Mouse (Mus musculus): ENCODE data around the gene Rps27rt. TPM values are rescaled to one million over a fixed set of nuclear protein-coding genes. Genes with fewer than 3 reads are reported as not detected.

The Rps27rt gene
- 161 to 212 TPM (median 163 TPM) in 4 replicates for total RNA-seq (2023)

DNA sequence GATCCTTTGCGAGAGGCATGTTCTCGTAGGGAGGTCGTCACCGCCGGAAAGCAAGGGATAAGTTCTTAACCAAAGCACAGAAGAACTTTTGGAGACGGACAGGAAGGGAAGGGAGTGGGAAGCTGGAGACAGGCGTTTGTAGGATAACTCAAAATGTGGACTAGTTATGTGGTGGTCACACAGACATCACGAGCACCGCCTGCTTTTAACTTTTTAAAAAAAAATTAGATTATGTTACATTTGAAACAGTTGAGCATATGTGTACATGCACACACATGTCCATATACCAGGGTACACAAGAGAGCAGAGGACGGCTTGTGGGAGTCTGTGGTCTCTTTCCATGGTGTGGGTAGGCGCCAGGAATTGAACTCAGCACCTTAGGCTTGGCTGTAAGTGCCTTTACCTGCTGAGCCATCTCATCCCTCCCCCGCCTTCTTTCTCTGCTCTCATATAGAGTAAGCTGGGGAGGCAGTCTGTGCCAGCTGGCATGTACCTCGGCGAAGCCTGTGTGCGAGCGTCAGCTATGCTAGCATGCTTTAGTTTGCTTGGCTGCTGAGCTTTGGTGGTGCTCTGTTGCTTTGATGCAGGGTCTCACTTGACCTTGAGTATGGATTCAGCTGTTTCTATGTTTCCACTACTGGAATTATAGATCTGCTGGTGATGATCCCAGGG, at the start of gene Rps27rt:
Gene Rps27rt, minus strand, starts transcription at position 51 of the 672 bp plus-strand sequence.

DNA sequence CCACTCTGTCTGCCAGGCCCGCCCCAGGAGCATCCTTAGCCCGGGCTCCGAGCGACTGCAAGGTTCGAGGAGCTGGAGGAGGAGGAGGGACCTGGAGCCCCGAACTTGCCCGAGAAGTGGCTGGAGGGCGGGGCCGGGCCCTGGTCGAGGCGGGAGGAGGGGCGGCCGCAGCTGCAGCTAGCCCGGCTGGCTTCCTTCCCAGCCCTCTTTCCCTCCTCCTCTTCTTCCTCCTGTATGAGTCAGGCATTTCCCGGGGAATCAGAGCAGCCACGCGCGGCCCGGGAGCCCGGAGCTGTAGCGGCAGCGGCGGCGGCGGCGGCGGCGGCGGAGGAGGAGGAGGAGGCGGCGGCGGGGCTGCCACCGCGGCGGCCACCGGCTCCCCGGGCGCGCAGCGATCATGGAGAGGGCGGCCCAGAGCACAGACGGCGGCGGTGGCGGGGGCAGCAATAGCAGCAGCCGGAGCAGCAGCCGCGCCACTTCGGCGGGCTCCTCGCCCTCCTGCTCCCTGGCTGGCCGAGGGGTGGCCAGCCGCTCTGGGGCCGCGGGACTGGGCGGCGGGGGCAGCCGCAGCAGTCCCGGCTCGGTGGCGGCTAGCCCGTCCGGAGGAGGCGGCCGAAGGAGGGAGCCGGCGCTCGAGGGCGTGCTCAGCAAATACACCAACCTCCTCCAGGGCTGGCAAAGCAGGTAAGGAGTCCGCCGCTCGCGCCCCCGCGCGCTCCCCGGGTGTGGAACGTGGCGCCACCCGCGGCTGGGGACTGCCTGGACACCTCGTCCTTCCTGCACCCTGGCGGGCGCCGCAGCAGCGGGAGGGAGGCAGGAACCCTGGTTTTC, 4.0 kb downstream of the Rps27rt start, which contains the start of gene Osbpl10:
Gene Osbpl10, plus strand, starts transcription at position 289 of the 831 bp plus-strand sequence.

DNA sequence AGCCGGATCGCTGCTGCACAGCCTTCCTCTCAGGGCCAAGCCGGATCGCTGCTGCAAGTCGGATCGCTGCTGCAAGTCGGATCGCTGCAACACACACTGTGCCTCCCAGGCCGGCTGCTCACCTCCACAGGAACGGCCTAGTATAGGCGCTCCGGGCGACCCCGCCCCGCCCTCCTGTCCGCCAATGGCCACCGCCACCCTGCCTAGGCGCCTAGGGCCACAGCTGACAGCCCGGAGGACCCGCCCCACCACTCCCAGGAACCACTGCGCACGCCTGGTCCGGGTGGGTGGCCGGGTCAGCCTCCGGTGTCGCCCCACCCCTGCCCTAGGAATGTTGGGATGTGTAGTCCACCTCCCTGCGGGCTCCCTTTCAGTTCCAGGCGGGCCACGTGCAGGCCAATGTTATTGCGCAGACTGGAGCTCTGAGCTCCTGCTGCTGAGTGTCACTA, 48.8 kb downstream of the Rps27rt start, which contains the start of gene Gpd1l:
Gene Gpd1l, minus strand, starts transcription at position 265 of the 449 bp plus-strand sequence.

Other genes with a start within 250 kb of the Rps27rt start
- 140 to 150 TPM (median 147 TPM) in 4 replicates for gene Cmtm7, start 200.9 kb downstream of the Rps27rt start, total RNA-seq (2023)
- gene Cmtm8, start 138.6 kb downstream of the Rps27rt start, total RNA-seq (2023), result 0.76 to 2.3 TPM (median 1.2 TPM) in 4 replicates
- gene Gpd1l, start 48.8 kb downstream of the Rps27rt start, total RNA-seq (2023), result 57.5 to 67.6 TPM (median 64.0 TPM) in 4 replicates
- not detected in 4 replicates for gene Osbpl10, start 4.2 kb downstream of the Rps27rt start, total RNA-seq (2023)

All from B cell, adult 62 days (primary cell).